Mouse (Mus musculus) kidney, postnatal 0 days (tissue): Measurements from ENCODE around the gene Pbp2. TPM values are rescaled to one million over a fixed set of nuclear protein-coding genes. Genes with fewer than 3 reads are reported as not detected.

Source experiments
- ATAC-seq: fragments of 200-750 bp; cut with Nextera tagmentation; replicated peaks from 2 replicates; pipeline ENCODE4 v1.8.0; 2017; ENCODE audit warnings: low read depth, moderate number of reproducible peaks, moderate TSS enrichment, moderate library complexity; ENCODE audit not compliant: low FRiP score
- DNase-seq: peaks from one replicate; pipeline ENCODE4 v3.0.0-alpha.2; 2016; ENCODE audit warnings: low spot score
- H3K27ac ChIP-seq: fragments of 300-500 bp; sonication (generic); 2 replicates; pipeline ENCODE4 v1.5.1; 2014; ENCODE audit warnings: mild to moderate bottlenecking
- H3K27me3 ChIP-seq: fragments of 300-500 bp; sonication (generic); 2 replicates; pipeline ENCODE4 v1.6.1; 2014; ENCODE audit warnings: low read length, mixed read lengths; ENCODE audit not compliant: insufficient read depth
- H3K36me3 ChIP-seq: fragments of 300-500 bp; sonication (generic); 2 replicates; pipeline ENCODE4 v1.6.1; 2014; ENCODE audit warnings: low read length, mixed read lengths; ENCODE audit not compliant: insufficient read depth
- H3K4me1 ChIP-seq: fragments of 300-500 bp; sonication (generic); replicated peaks from 2 replicates; pipeline ENCODE4 v1.6.1; 2014; ENCODE audit warnings: antibody characterized with exemption, low read length, mixed read lengths; ENCODE audit not compliant: insufficient read depth
- H3K4me2 ChIP-seq: fragments of 300-500 bp; sonication (generic); 2 replicates; pipeline ENCODE4 v1.6.1; 2014; ENCODE audit warnings: mild to moderate bottlenecking, low read length, moderate library complexity, mixed read lengths
- H3K4me3 ChIP-seq: fragments of 300-500 bp; sonication (generic); replicated peaks from 2 replicates; pipeline ENCODE4 v1.5.1; 2014; ENCODE audit warnings: low read depth, low read length
- H3K9ac ChIP-seq: fragments of 300-500 bp; sonication (generic); 2 replicates; pipeline ENCODE4 v1.6.1; 2014; ENCODE audit warnings: low read depth, low read length
- H3K9me3 ChIP-seq: fragments of 300-500 bp; sonication (generic); replicated peaks from 2 replicates; pipeline ENCODE4 v1.6.1; 2016; ENCODE audit warnings: low read length, inconsistent platforms, mixed read lengths
- CTCF ChIP-seq: IDR thresholded peaks from 2 replicates; pipeline ENCODE4 v1.5.1; 2016; ENCODE audit warnings: antibody characterized with exemption, low read depth, mild to moderate bottlenecking, moderate library complexity
- WGBS: fragments of 180-500 bp; shearing (Covaris S2); extraction: QIAGEN DNeasy Blood & Tissue Kit; methylation state at CpG from one replicate; pipeline ENCODE4 v1.1.7; 2014; 5-methylcytosine and 5-hydroxymethylcytosine counted together
- polyA plus RNA-seq: library from polyadenylated mRNA; unstranded; fragments of >200 nt; fragmentation: Nextera tagmentation; extraction: Ambion mirVana; gene quantifications from 2 replicates; pipeline ENCODE4 v1.2.1, GENCODE M21; 2015

The Pbp2 gene
- polyA plus RNA-seq, 1 experiment from 2014 or later, result 0.20 TPM

DNA sequence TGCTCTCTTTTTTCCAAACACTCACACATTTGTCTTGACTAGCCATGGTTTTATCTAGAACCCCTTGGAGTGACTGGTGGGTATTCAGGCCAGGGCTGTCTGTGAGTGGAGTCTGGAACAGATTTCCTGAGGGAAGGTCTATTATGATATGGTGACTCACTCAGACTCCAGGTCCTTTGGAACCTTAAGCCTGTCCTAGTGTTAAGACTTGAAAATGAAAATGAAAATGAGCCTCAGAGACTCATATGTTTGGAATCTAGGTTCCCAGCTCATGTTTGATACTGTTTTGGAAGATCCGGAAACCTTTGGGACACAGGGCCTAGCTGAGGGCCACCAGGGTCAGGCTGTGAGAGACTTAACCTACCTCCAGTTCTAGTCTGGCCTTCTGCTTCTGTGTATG is 44.1 kb downstream of the Pbp2 start:
- H3K27me3 ChIP-seq, result no peaks in the 10 kb centered on the region
- no peak for DNase-seq
- H3K4me2 ChIP-seq, result no peak overlapping the region
- no peaks in the 10 kb centered on the region for H3K36me3 ChIP-seq
- H3K9me3 ChIP-seq, result no peaks in the 10 kb centered on the region
- no peaks in the 10 kb centered on the region for H3K4me1 ChIP-seq
- no peak overlapping the region for H3K4me3 ChIP-seq
- 96% methylated on average over 1 of the region's 1 CpGs for WGBS
- no peak overlapping the region for H3K27ac ChIP-seq
- no peak for TF ChIP-seq CTCF
- H3K9ac ChIP-seq, result no peak overlapping the region
- ATAC-seq, result no peak

DNA sequence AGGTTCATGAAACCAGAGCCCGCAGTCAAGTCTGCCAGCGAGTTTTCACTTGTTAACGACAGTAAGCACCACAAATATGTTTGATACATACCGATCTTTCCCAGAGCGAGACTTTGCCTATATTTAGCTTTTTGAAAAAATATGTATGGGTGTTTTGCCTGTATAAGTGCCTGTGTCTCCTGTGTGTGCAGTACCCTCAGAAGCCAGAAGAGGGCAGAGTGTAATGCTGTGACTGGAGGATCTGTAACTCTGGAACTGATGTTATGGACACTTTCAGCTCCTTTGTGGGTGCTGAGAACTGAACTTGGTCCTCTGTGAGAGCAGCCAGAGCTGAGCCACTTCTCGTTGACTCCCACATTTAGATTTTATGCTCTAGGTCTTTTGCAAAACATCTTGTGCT is 46.1 kb downstream of the Pbp2 start:
- ATAC-seq (no peak), DNase-seq (no peak)
- H3K27ac ChIP-seq, result no peak overlapping the region
- no peaks in the 10 kb centered on the region for H3K27me3 ChIP-seq
- no peak overlapping the region for H3K9ac ChIP-seq
- no peaks in the 10 kb centered on the region for H3K4me1 ChIP-seq
- no peak overlapping the region for H3K4me3 ChIP-seq
- H3K36me3 ChIP-seq, result no peaks in the 10 kb centered on the region
- no peak overlapping the region for H3K4me2 ChIP-seq
- H3K9me3 ChIP-seq, result no peaks in the 10 kb centered on the region
- peak; percentile 25; the same call in 1 of the 2 replicates for TF ChIP-seq CTCF
- WGBS, result 98% methylated on average over 6 of the region's 6 CpGs

DNA sequence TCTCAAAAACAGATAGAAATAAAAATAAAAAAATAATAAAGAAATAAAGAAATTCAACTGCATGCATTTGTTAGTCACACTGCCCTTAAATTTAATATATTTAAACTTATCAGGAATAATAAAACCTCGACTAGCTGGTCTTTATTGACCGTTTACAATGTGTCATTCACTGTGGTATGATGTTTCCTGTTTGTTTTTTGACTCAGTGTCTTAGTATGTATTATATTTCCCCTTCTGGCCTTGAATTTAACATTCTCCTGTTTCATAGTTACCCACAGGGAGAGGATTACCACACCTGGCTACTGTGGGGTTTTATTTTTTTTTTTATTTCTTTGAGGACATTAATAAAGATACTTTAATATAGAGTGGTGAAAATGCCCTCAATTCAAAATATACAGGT is 47.6 kb downstream of the Pbp2 start:
- WGBS, result 72% methylated on average over 2 of the region's 2 CpGs
- Histone ChIP-seq H3K27me3 (no peaks in the 10 kb centered on the region), H3K36me3 (no peaks in the 10 kb centered on the region), H3K4me3 (no peak overlapping the region), H3K27ac (no peak overlapping the region), H3K4me2 (no peak overlapping the region), H3K9ac (no peak overlapping the region), H3K4me1 (no peaks in the 10 kb centered on the region), H3K9me3 (no peaks in the 10 kb centered on the region)
- TF ChIP-seq CTCF, result no peak
- DNase-seq, result no peak
- no peak for ATAC-seq

DNA sequence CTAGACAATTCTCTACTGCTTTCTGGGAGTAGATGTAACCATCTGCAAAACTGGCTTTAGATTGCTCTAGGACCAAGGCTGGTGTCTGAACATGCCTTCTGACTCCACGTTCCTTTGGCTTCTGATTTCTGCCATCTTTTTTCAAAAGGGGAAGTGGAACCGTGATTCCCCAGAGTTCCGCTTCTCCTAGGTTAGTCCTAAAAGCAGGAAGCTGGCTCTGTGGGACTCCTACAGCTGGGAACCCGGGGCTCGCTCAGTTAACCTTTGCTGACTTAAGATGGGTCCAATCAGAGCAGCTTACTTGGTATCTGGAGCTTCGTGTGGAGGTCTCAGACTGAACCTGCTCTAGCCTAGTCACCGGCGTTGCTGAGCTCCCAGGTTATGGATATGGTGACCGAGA is 49.1 kb downstream of the Pbp2 start:
- no peak for TF ChIP-seq CTCF
- no peak overlapping the region for H3K4me3 ChIP-seq

DNA sequence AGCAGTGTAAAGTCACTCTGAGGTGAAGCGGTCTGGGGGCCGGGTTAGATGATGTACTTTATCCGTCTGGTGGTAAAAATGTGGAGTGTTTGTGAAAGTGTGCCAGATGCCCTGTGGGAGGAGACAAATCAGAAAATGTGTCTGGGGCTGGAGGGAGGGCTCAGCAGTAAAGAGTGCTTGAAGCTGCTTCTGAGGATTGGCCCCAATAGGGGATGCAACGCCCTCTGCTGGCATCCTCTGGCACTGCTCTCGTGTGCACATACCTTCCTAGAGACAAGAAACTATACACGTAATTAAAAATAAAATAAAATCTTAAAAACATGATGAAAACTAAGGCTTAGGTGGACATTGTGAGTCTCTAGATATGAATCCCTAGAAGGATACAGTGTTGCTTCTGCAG is 49.8 kb downstream of the Pbp2 start:
- no peaks in the 10 kb centered on the region for H3K4me1 ChIP-seq
- H3K36me3 ChIP-seq, result no peaks in the 10 kb centered on the region
- H3K4me2 ChIP-seq, result no peak overlapping the region
- ATAC-seq (no peak), DNase-seq (no peak)
- no peaks in the 10 kb centered on the region for H3K9me3 ChIP-seq
- H3K27ac ChIP-seq, result no peak overlapping the region
- 92% methylated on average over 6 of the region's 6 CpGs for WGBS
- H3K4me3 ChIP-seq, result no peak overlapping the region
- H3K9ac ChIP-seq, result no peak overlapping the region
- H3K27me3 ChIP-seq, result no peaks in the 10 kb centered on the region
- 0 out of 2 replicates have a peak, but pooled peaks have one; percentile 10 for TF ChIP-seq CTCF

More for the DNA sequence above, 49.1 kb downstream of the Pbp2 start:
- no peak overlapping the region for H3K9ac ChIP-seq
- H3K9me3 ChIP-seq, result no peaks in the 10 kb centered on the region
- no peaks in the 10 kb centered on the region for H3K36me3 ChIP-seq
- ATAC-seq (no peak), DNase-seq (no peak)
- H3K4me1 ChIP-seq, result no peaks in the 10 kb centered on the region
- no peak overlapping the region for H3K4me2 ChIP-seq
- WGBS, result 91% methylated on average over 9 of the region's 9 CpGs
- no peaks in the 10 kb centered on the region for H3K27me3 ChIP-seq
- no peak overlapping the region for H3K27ac ChIP-seq

Other genes with a start within 250 kb of the Pbp2 start
- 14.6 and 15.7 TPM in 2 replicates for gene Gprc5a, start 244.8 kb downstream of the Pbp2 start, polyA plus RNA-seq
- gene Gprc5d, start 192.1 kb downstream of the Pbp2 start, polyA plus RNA-seq, result 0.08 TPM in 1 of 2 replicates, not detected in the other
- 31.8 and 34.8 TPM in 2 replicates for gene Fam234b, start 112.4 kb downstream of the Pbp2 start, polyA plus RNA-seq
- 48.0 and 52.3 TPM in 2 replicates for gene Hebp1, start 112.4 kb downstream of the Pbp2 start, polyA plus RNA-seq
- gene Gsg1, start 56.1 kb downstream of the Pbp2 start, polyA plus RNA-seq, result 0.37 and 0.62 TPM in 2 replicates
- 54.7 and 55.7 TPM in 2 replicates for gene Emp1, start 52.1 kb upstream of the Pbp2 start, polyA plus RNA-seq